Mouse (Mus musculus): ENCODE data around the gene Slc38a2. TPM values are rescaled to one million over a fixed set of nuclear protein-coding genes. Genes with fewer than 3 reads are reported as not detected.

The Slc38a2 gene
- 19.2 and 23.0 TPM in 2 replicates for polyA plus RNA-seq (2012; rRNA removed)

GRCm38 (mm10) chr15:96699521-96700511 lies at the start of gene Slc38a2:
Gene Slc38a2, minus strand, starts transcription at chr15:96699730.

GRCm38 (mm10) chr15:96642436-96643405 lies 56.8 kb downstream of the Slc38a2 start, which contains the start of gene Slc38a1:
Gene Slc38a1, minus strand, starts transcription at chr15:96642913.

Other genes with a start within 250 kb of the Slc38a2 start
- 20.2 and 22.9 TPM in 2 replicates for gene Scaf11, start 238.9 kb downstream of the Slc38a2 start, polyA plus RNA-seq (2012; rRNA removed)
- gene Slc38a1, start 56.8 kb downstream of the Slc38a2 start, polyA plus RNA-seq (2012; rRNA removed): 8.3 and 9.6 TPM in 2 replicates

All from liver, embryonic 14 days (tissue).